Mouse (Mus musculus) forebrain, embryonic 10.5 days (tissue): ENCODE data around the gene Abhd12. TPM values are rescaled to one million over a fixed set of nuclear protein-coding genes. Genes with fewer than 3 reads are reported as not detected.

ENCODE experiments used
- polyA plus RNA-seq: library from polyadenylated mRNA; unstranded; fragments of >200 nt; fragmentation: Nextera tagmentation; extraction: Ambion mirVana; gene quantifications from 2 replicates; pipeline ENCODE4 v1.2.1, GENCODE M21; 2016

Abhd12 gene
- polyA plus RNA-seq, 1 experiment from 2014 or later: 48.4 TPM

Other genes starting within 250 kb of the Abhd12 start
- 14.1 and 17.6 TPM in 2 replicates for gene Acss1, start 236.2 kb downstream of the Abhd12 start, polyA plus RNA-seq
- 0.05 TPM in 1 of 2 replicates, not detected in the other for gene Vsx1, start 215.4 kb downstream of the Abhd12 start, polyA plus RNA-seq
- gene Entpd6, start 155.7 kb downstream of the Abhd12 start, polyA plus RNA-seq: 36.0 and 37.1 TPM in 2 replicates
- gene Pygb, start 118.0 kb downstream of the Abhd12 start, polyA plus RNA-seq: 62.3 and 67.8 TPM in 2 replicates
- 83.7 and 86.6 TPM in 2 replicates for gene Gins1, start 659 bp upstream of the Abhd12 start, polyA plus RNA-seq
- 25.7 and 28.5 TPM in 2 replicates for gene Ninl, start 134.6 kb upstream of the Abhd12 start, polyA plus RNA-seq
- 55.2 and 63.9 TPM in 2 replicates for gene Nanp, start 134.7 kb upstream of the Abhd12 start, polyA plus RNA-seq
- not detected in 2 replicates for gene Gm14151, start 187.6 kb upstream of the Abhd12 start, polyA plus RNA-seq
- not detected in 2 replicates for gene Gm14147, start 193.5 kb upstream of the Abhd12 start, polyA plus RNA-seq